Mouse (Mus musculus) midbrain, embryonic 15.5 days (tissue): Measurements from ENCODE around the gene Lamb1. TPM values are rescaled to one million over a fixed set of nuclear protein-coding genes. Genes with fewer than 3 reads are reported as not detected.

ENCODE experiments used
- ATAC-seq: fragments of 200-750 bp; cut with Nextera tagmentation; replicated peaks from 2 replicates; pipeline ENCODE4 v1.8.0; 2017; ENCODE audit warnings: moderate TSS enrichment
- H3K27ac ChIP-seq: fragments of 300-500 bp; sonication (generic); 2 replicates; pipeline ENCODE4 v1.5.1; 2015; ENCODE audit warnings: mild to moderate bottlenecking, inconsistent platforms
- H3K27me3 ChIP-seq: fragments of 300-500 bp; sonication (generic); replicated peaks from 2 replicates; pipeline ENCODE4 v1.6.1; 2015; ENCODE audit warnings: inconsistent platforms
- H3K36me3 ChIP-seq: fragments of 300-500 bp; sonication (generic); replicated peaks from 2 replicates; pipeline ENCODE4 v1.6.1; 2015; ENCODE audit warnings: inconsistent platforms
- H3K4me1 ChIP-seq: fragments of 300-500 bp; sonication (generic); 2 replicates; pipeline ENCODE4 v1.6.1; 2015; ENCODE audit warnings: inconsistent platforms
- H3K4me2 ChIP-seq: fragments of 300-500 bp; sonication (generic); 2 replicates; pipeline ENCODE4 v1.6.1; 2015; ENCODE audit warnings: inconsistent platforms, mild to moderate bottlenecking, moderate library complexity
- H3K4me3 ChIP-seq: fragments of 300-500 bp; sonication (generic); 2 replicates; pipeline ENCODE4 v1.5.1; 2015; ENCODE audit warnings: mild to moderate bottlenecking, inconsistent platforms
- H3K9ac ChIP-seq: fragments of 300-500 bp; sonication (generic); 2 replicates; pipeline ENCODE4 v1.6.1; 2015; ENCODE audit warnings: mild to moderate bottlenecking, inconsistent platforms
- H3K9me3 ChIP-seq: fragments of 300-500 bp; sonication (generic); 2 replicates; pipeline ENCODE4 v1.6.1; 2016; ENCODE audit warnings: inconsistent platforms
- WGBS: fragments of 180-500 bp; shearing (Covaris S2); methylation state at CpG from one replicate; pipeline ENCODE4 v1.1.7; 2015; ENCODE audit warnings: mixed read lengths; 5-methylcytosine and 5-hydroxymethylcytosine counted together
- polyA plus RNA-seq: library from polyadenylated mRNA; unstranded; fragments of >200 nt; fragmentation: Nextera tagmentation; extraction: Ambion mirVana; gene quantifications from 2 replicates; pipeline ENCODE4 v1.2.1, GENCODE M21; 2015

The Lamb1 gene
- 16.6 and 16.8 TPM in 2 replicates for polyA plus RNA-seq

DNA sequence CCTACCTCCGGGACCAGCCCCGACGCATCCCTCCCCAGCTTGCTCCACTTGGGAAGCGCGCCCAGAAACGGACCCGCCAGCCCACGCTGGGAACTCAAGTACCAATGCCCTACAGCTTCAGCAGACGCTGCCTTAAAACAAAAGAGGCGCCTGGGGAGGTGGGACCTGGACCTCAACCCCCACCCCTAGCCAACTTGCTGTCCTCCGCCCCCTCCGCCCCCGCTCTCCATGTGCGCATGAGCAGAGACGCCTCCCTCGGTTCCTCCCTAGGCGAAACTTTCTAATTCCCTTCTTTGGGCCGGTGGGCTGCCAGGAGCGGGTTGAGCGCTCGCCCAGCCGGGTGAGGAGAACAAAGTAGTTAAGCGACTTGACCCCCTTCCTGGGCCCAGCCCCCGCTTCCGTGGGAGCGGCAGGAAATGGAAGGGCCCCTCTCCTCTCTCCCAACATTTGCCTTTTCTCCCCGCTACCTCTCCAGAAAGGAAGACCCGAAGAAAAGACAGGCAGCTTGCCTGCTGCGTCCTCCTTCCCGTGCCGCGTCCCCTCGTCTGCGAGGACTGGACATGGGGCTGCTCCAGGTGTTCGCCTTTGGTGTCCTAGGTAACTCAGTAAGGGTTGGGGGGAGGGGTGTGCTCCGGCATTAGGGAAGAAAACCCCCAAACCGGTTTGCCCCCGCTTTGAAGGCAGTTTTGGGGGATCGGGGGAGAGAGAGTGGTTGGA, at the start of gene Lamb1:
Lamb1 (plus strand) TSS at position 230 of the 717 bp plus-strand sequence.
- Histone ChIP-seq H3K4me3 (peak within 1 kb of the TSS; percentile 48), H3K9me3 (no peaks in the 10 kb centered on the region), H3K4me1 (peaks cover 23% of the 10 kb centered on the region), H3K9ac (peak within 1 kb of the TSS; percentile 36), H3K27me3 (peaks cover 44% of the 10 kb centered on the region), H3K4me2 (peak within 1 kb of the TSS; percentile 92), H3K36me3 (no peaks in the 10 kb centered on the region), H3K27ac (no peak within 1 kb of the TSS)
- ATAC-seq = peak; percentile 73
- under 1% methylated on average over 38 of the region's 39 CpGs for WGBS

DNA sequence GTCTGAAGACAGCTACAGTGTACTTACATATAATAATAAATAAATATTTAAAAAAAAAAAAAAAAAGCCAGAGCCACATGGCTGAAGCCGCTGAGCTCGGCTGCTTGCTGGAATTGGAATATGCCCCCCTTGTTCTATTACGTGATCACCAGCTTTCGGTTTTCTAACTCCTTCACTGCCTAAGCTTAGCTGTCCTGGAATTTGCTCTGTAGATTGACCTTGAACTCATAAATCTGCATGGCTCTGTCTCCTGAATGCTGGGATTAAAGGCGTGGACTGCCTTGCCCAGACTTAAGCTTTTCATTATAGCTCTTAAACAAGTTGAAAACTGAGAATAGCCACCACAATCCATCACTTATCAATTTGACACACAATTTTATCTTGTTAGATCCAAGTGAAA, 47.8 kb upstream of the Lamb1 start:
- 0 out of 2 replicates have a peak, but pooled peaks cover 4% of the 10 kb centered on the region for H3K4me1 ChIP-seq
- no peaks in the 10 kb centered on the region for H3K27me3 ChIP-seq
- no peak overlapping the region for H3K9ac ChIP-seq
- no peak overlapping the region for H3K4me3 ChIP-seq
- 84% methylated on average over 5 of the region's 5 CpGs for WGBS
- H3K27ac ChIP-seq = no peak overlapping the region
- no peak overlapping the region for H3K4me2 ChIP-seq
- no peak for ATAC-seq
- no peaks in the 10 kb centered on the region for H3K9me3 ChIP-seq
- no peaks in the 10 kb centered on the region for H3K36me3 ChIP-seq

DNA sequence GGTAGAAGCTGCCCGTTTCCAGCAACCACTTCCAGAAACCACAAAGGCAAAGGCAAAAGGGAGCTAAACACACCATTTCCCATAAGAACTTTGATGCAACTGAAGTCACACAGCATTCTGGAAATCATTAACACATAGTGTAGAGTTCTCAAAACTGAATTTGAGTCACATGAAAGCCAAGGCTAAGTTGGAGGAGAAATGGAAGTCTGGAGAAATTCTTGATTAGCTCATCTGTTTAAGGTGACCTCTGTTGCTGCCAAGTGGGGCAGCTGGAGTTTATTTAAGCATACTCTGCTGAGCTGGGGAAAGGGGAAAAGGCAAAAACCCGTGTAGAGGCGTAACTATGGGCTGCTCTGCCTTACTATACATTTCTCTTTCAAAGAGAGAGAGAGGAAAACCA, 46.3 kb upstream of the Lamb1 start:
- H3K36me3 ChIP-seq = no peaks in the 10 kb centered on the region
- no peak overlapping the region for H3K27ac ChIP-seq
- H3K4me2 ChIP-seq = no peak overlapping the region
- ATAC-seq = no peak
- H3K27me3 ChIP-seq = no peaks in the 10 kb centered on the region
- WGBS = 79% methylated on average over 3 of the region's 3 CpGs
- H3K4me3 ChIP-seq = no peak overlapping the region
- H3K4me1 ChIP-seq = no peaks in the 10 kb centered on the region
- no peak overlapping the region for H3K9ac ChIP-seq
- no peaks in the 10 kb centered on the region for H3K9me3 ChIP-seq

DNA sequence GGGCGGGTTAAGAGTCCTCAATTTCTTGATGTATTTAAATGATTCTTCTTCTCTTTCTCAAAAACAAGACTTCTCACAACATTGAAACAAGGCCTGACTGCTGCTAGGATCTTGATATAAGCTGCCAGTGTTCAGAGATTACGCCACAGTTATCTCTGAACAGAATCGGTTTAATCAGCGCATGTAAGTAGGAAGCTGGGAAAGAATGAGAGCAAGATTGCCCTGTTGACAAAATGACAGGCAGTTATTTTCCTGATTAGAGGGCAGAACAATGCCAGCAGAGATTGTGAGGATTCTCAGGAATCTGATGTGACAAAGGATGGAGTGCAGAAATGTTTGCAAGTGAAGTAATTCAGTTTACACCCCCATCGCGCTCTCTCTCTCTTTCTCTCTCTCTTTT, 43.5 kb upstream of the Lamb1 start:
- Histone ChIP-seq H3K36me3 (no peaks in the 10 kb centered on the region), H3K9me3 (no peaks in the 10 kb centered on the region), H3K4me2 (no peak overlapping the region), H3K27me3 (no peaks in the 10 kb centered on the region), H3K9ac (no peak overlapping the region), H3K27ac (no peak overlapping the region), H3K4me3 (no peak overlapping the region), H3K4me1 (no peaks in the 10 kb centered on the region)
- no peak for ATAC-seq
- 70% methylated on average over 6 of the region's 6 CpGs for WGBS

DNA sequence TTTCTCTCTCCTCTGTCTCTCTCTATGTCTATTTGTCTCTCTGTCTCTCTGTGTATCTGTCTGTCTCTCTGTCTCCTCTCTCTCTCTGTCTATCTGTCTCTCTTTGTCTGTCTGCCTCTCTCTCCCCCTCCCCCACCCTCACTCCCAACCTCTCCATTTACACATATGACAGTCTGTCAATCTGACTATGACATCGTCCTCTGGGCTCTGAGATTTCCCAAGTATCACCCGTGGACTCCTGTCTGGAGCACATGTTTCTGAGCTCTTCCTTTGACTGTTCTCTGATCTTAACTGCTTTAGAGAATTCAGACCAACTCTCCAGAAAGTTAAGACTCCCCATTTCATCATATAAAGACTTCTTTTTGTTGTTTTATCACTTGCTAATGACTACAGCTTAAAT, 42.8 kb upstream of the Lamb1 start:
- no peak overlapping the region for H3K9ac ChIP-seq
- no peak overlapping the region for H3K4me3 ChIP-seq
- H3K4me2 ChIP-seq = no peak overlapping the region
- 29% methylated on average over 2 of the region's 2 CpGs for WGBS
- no peaks in the 10 kb centered on the region for H3K9me3 ChIP-seq
- no peaks in the 10 kb centered on the region for H3K27me3 ChIP-seq
- H3K27ac ChIP-seq = no peak overlapping the region
- no peaks in the 10 kb centered on the region for H3K4me1 ChIP-seq
- ATAC-seq = no peak
- no peaks in the 10 kb centered on the region for H3K36me3 ChIP-seq

DNA sequence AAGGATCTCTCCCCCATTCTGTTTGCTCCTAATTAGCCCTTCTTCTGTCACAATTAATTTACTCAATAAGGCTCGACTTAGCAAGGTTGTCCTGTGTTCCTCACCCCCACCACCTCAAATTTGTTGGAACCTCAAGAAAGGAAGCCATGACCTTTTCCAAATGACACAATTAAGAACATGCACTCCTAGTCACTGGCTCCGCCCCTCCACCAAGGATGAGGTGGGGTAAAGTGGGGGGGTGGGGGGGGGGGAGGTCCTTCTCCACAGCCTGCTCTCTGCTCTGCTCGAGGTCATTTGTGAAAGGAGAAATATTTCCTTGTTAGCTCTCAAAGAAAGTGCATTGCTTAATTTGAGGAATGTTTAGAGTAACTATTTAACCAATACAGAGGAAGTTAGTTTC, 42.3 kb upstream of the Lamb1 start:
- Histone ChIP-seq H3K9ac (no peak overlapping the region), H3K27me3 (no peaks in the 10 kb centered on the region), H3K4me3 (no peak overlapping the region), H3K36me3 (no peaks in the 10 kb centered on the region), H3K4me2 (no peak overlapping the region), H3K27ac (no peak overlapping the region), H3K4me1 (no peaks in the 10 kb centered on the region), H3K9me3 (no peaks in the 10 kb centered on the region)
- 39% methylated on average over 3 of the region's 3 CpGs for WGBS
- no peak for ATAC-seq

DNA sequence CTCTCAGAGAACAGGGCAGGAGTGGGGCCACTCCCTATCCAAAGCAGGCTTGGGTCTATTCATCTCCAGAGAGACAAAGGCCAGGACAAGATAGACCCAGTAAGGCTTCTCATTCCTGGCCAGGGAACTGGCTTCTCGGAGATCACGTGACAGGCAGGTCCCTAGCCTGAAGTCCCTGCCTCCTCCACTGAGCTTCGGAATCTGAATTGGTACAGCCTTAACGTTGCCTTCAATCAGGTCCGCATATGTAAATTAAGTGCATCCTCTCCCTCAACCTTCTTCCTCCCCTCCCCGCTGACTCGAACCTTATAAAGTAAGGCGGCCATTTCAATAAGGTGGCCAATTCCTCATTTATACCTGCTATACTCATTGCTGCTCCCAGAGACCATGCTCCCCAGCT, 39.6 kb upstream of the Lamb1 start:
- H3K27me3 ChIP-seq = no peaks in the 10 kb centered on the region
- 45% methylated on average over 8 of the region's 8 CpGs for WGBS

DNA sequence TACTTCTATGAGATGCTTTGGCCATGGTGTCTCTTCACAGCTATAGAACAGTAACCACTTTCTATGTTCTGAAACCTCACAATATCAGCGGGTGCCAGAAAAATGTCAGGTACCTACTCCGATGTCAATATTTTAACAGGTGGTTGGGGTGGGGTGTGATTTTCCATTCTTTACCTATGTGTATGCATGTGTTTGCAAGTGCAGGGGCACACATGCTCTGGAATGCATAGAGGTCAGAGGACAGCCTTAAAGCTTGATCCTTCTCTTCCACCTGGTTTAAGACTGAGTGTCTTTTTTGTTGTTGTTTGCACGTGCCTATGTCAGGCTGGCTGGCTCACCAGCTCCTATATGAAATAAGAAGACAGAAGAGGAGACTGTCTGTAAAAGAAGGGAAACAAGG, 37.9 kb upstream of the Lamb1 start:
- Histone ChIP-seq H3K4me3 (no peak overlapping the region), H3K9me3 (no peaks in the 10 kb centered on the region), H3K4me2 (no peak overlapping the region), H3K4me1 (no peaks in the 10 kb centered on the region), H3K27me3 (no peaks in the 10 kb centered on the region), H3K27ac (no peak overlapping the region), H3K9ac (no peak overlapping the region), H3K36me3 (no peaks in the 10 kb centered on the region)
- ATAC-seq = no peak
- 90% methylated on average over 3 of the region's 3 CpGs for WGBS

More for the DNA sequence above, 39.6 kb upstream of the Lamb1 start:
- no peaks in the 10 kb centered on the region for H3K4me1 ChIP-seq
- H3K9ac ChIP-seq = no peak overlapping the region
- H3K27ac ChIP-seq = no peak overlapping the region
- no peaks in the 10 kb centered on the region for H3K36me3 ChIP-seq
- ATAC-seq = no peak; the same call in 1 of the 2 replicates
- no peak overlapping the region for H3K4me3 ChIP-seq
- H3K9me3 ChIP-seq = no peaks in the 10 kb centered on the region
- no peak overlapping the region for H3K4me2 ChIP-seq

DNA sequence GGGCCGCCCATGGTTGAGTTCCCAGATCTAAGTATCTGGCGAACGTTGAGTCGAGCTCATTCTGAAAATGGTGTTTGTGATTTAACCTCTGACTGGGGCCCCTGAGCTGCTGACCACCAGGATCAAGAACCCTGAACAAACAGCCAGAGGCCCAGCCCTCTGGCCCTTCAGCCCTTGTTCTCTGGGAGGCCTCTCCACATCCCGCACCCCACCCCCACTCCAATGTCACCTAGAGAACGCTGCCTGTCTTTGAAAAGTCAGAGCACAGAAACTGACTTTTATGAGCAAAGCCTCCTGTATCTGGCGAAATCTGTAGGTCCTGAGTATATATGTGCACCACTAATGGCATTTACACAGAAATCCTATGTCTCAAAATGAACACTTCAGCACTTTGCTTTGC, 36.2 kb upstream of the Lamb1 start:
- H3K27ac ChIP-seq = no peak overlapping the region
- H3K36me3 ChIP-seq = no peaks in the 10 kb centered on the region
- WGBS = 67% methylated on average over 7 of the region's 7 CpGs
- no peaks in the 10 kb centered on the region for H3K9me3 ChIP-seq
- no peak overlapping the region for H3K9ac ChIP-seq
- H3K4me1 ChIP-seq = no peaks in the 10 kb centered on the region
- ATAC-seq = no peak
- no peak overlapping the region for H3K4me3 ChIP-seq
- H3K4me2 ChIP-seq = no peak overlapping the region
- no peaks in the 10 kb centered on the region for H3K27me3 ChIP-seq

DNA sequence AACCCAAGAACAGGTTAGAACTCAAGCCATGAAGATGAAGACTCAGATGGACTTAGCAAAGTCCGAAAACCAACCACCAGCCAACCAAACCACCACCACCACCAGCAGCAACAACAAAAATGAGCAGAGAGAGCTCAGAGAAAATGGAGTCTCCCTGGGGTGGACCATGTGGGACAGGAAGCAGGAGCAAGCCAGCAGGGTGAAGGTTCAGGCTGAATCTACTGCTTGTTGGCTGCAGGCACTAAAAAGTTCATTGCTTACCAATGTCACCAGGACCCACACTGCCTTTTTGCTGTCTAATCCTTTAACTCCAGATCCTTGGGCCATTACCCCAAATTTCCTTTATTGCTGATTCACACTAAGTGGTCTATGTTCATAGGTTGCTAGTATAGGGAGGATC, 32.4 kb upstream of the Lamb1 start:
- Histone ChIP-seq H3K27ac (no peak overlapping the region), H3K36me3 (no peaks in the 10 kb centered on the region), H3K4me1 (0 out of 2 replicates have a peak, but pooled peaks cover 4% of the 10 kb centered on the region), H3K4me3 (no peak overlapping the region), H3K9ac (no peak overlapping the region), H3K9me3 (no peaks in the 10 kb centered on the region), H3K27me3 (no peaks in the 10 kb centered on the region), H3K4me2 (no peak overlapping the region)
- no peak for ATAC-seq
- 94% methylated on average over 1 of the region's 1 CpGs for WGBS

DNA sequence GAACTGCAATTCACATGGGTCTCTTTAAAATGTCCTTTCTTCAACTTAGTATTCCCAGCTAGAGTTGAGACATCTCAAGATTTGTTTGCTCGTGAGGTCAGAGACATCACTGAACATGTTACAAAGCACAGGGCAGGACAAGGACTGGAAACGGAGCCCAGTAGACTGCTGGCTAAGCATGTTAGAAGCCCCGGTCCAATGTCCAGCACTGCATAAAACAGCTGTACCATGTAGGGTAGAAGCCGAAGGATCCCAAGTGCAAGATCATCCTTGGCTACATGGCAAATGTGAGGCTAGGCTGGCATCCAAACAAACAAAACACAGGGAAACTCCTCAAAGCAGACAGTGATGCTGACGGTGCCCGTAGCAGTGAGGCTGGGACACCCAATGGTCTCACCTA, 30.0 kb upstream of the Lamb1 start:
- no peaks in the 10 kb centered on the region for H3K36me3 ChIP-seq
- 93% methylated on average over 6 of the region's 6 CpGs for WGBS
- ATAC-seq = no peak

DNA sequence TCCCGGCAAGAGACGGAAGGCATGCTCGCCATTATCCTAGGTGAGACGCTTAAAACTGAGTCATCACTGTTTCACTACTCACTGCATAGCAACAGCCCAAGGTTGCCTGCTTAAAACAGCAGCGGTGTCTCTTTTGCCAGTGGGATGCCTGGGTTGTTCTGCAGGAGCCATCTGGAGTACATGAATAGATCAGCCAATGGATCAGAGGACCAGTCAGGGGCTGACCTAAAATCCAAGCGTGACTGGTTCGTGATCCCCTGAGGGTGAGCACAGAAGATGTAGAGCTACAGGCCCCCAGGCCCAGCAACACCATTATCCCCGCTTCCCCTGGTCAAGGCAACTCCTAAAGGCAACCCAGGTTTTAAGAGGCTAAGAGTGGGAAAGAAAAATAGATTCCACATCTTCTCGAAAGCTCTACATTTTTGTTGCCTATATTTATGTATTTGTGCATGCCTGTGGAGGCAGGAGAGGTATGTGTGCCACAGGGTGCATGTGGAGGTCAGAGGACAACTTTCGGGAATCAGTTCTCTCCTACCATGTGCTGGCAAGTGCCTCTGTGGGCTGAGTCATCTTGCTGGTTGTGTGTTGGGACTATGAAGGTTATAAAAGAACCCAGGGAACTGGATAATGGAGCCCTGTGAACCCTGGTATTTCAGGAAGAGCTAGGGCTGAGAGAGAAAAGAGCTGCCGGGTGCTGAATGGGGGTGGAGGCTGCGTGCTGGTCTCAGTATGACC, 28.0 kb upstream of the Lamb1 start:
- 57% methylated on average over 12 of the region's 12 CpGs for WGBS
- Histone ChIP-seq H3K9ac (no peak overlapping the region), H3K4me3 (no peak overlapping the region), H3K27me3 (no peaks in the 10 kb centered on the region), H3K4me1 (0 out of 2 replicates have a peak, but pooled peaks cover 4% of the 10 kb centered on the region), H3K4me2 (no peak overlapping the region), H3K27ac (no peak overlapping the region), H3K36me3 (no peaks in the 10 kb centered on the region), H3K9me3 (no peaks in the 10 kb centered on the region)
- no peak for ATAC-seq

More for the DNA sequence above, 30.0 kb upstream of the Lamb1 start:
- no peaks in the 10 kb centered on the region for H3K9me3 ChIP-seq
- H3K4me2 ChIP-seq = no peak overlapping the region
- no peak overlapping the region for H3K4me3 ChIP-seq
- H3K9ac ChIP-seq = no peak overlapping the region
- no peak overlapping the region for H3K27ac ChIP-seq
- no peaks in the 10 kb centered on the region for H3K27me3 ChIP-seq
- H3K4me1 ChIP-seq = 0 out of 2 replicates have a peak, but pooled peaks cover 4% of the 10 kb centered on the region
